Mouse (Mus musculus) gastrocnemius, adult 2 months (tissue): ENCODE measurements around the gene Plekhb2. TPM values are rescaled to one million over a fixed set of nuclear protein-coding genes. Genes with fewer than 3 reads are reported as not detected.

ENCODE experiments used
- DNase-seq: peaks from one replicate; pipeline ENCODE4 v3.0.0; 2022
- H3K27ac ChIP-seq: fragments of 200-600 bp; 2 replicates; pipeline ENCODE4 v1.8.1; 2022; ENCODE audit warnings: mild to moderate bottlenecking
- H3K4me3 ChIP-seq: fragments of 200-600 bp; 2 replicates; pipeline ENCODE4 v1.8.1; 2022; ENCODE audit warnings: mild to moderate bottlenecking, moderate library complexity
- CTCF ChIP-seq: fragments of 200-600 bp; IDR thresholded peaks from 2 replicates; pipeline ENCODE4 v1.8.1; 2022; ENCODE audit warnings: antibody characterized with exemption, mild to moderate bottlenecking, moderate library complexity
- intact Hi-C: fragments of 180-260 bp; cut with DNase I; formaldehyde crosslinking; loops from one replicate; pipeline ENCODE4 v1.15.1; 2025
- long read RNA-seq, 2 experiments: library from polyadenylated mRNA; stranded (forward); transcript quantifications; one replicate each; pipeline ENCODE4 v2.0.0; 2021
- total RNA-seq, 2 experiments: library from RNA; stranded (reverse); gene quantifications; 2 replicates each; pipeline ENCODE4 v1.2.3; 2021

Gene Plekhb2
- 10 to 100 TPM; 53.4 to 58.3 TPM for total RNA-seq
- long read RNA-seq, experiment 1, transcript Plekhb2-201 (8 exons, 3,279 nt): major isoform, 168 of 185 reads
- long read RNA-seq, experiment 1, partial matches to known transcripts: 9 of 185 reads
- long read RNA-seq, experiment 1, other reads (novel, unspliced or antisense): 8 of 185 reads
- long read RNA-seq, experiment 2, transcript Plekhb2-201 (8 exons, 3,279 nt): major isoform, 157 of 178 reads
- long read RNA-seq, experiment 2, partial matches to known transcripts: 14 of 178 reads
- long read RNA-seq, experiment 2, other reads (novel, unspliced or antisense): 7 of 178 reads

DNA sequence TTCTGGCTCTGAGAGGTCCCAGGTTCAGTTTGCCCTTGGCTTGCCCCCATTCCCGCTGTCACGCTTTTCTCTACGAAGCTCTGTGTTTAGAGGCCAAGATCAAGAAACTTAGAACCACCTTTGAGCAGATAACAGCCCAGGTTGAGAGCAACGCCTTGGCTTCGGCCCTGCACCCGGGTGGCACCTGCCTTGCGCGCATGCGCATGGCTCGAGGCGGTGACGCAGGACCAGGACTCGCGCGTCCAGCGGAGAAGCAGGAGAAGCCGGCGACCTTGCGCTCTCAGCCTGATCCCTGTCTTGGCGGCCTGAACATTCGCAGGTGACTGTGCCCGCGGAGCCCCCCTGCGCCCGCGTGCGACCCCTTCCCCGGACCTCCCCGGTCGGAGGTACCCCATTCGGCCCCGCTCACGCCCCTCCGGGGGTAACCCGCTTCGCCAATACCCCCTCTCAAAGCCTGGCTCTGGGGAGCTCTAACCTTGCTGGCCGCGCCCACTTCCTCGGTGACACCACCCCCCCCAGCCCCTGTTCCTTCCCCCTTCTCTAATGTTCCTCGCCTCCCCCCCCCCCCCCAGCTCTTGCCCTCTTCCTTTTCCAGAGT is at the start of gene Plekhb2:
TSS of gene Plekhb2 (plus strand) at position 232 of the 598 bp plus-strand sequence.
- Histone ChIP-seq H3K4me3 (peak within 1 kb of the TSS; percentile 90), H3K27ac (peak within 1 kb of the TSS; percentile 96)
- intact Hi-C loops: loop anchor here (10.0 kb wide), 1 partner anchor 415 kb away; the partner anchor contains the start of genes Ccdc115 and Imp4
- no peak for TF ChIP-seq CTCF
- peak; percentile 94 for DNase-seq

DNA sequence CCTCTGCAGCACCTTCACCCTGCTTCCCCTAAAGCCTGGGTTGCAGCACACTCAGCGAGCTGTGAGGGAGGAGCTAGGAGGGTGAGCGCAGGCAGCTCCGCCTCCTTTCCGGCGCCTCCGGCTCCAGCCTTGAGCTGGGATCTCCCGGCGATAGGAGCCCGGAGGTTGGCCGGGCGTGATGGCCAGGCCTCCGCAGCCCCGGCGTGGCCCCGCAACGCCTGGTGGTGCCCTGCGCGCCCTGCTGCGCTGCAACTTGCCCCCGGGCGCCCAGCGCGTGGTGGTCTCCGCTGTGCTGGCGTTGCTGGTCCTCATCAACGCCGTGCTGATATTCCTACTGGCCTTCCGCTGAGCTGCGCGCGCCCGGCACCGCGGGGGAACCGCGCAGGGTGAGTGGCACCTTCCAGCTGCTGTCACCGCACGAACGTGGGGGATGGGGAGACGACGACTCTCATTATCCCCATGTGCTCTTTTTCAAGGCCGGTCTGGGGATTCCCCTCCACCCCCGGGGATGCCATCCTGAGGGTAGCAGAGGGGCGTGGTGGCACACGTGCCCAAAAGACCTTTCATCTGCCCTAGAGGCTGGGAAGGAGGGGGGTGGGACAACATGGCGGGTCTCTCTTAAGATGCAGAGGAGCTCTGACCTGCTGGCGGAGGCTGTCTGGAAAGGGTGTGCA is 48.0 kb upstream of the Plekhb2 start:
- intact Hi-C loops: loop anchor here (5.0 kb wide), 2 partner anchors 41 to 66 kb away; partner anchors contain the start of gene Fam168b
- Histone ChIP-seq H3K27ac (peak overlapping the region; percentile 70), H3K4me3 (peak overlapping the region; percentile 81)
- peak; percentile 81 for DNase-seq
- TF ChIP-seq CTCF: no peak

DNA sequence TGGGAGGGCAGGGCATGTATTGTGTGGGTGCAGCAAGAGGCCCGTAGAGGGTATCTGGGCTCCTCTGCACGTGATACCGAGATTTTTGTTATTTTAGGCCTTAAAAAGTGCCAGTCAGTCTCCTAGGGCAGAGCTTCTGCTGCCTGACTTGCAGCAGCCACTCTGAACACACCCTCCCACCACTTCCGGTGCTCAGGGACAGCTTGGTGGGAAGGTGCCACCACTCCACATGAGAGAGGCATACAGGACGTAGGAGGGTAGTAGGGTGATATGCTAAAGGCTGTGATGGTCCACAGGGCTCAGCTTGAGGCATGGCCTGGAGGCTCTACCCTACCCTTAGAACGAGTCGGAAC is 47.5 kb upstream of the Plekhb2 start:
- DNase-seq: no peak
- intact Hi-C loops: loop anchor here (5.0 kb wide), 2 partner anchors 40 to 65 kb away; partner anchors contain the start of gene Fam168b
- Histone ChIP-seq H3K4me3 (peak overlapping the region; percentile 81), H3K27ac (no peak overlapping the region)
- TF ChIP-seq CTCF: no peak

DNA sequence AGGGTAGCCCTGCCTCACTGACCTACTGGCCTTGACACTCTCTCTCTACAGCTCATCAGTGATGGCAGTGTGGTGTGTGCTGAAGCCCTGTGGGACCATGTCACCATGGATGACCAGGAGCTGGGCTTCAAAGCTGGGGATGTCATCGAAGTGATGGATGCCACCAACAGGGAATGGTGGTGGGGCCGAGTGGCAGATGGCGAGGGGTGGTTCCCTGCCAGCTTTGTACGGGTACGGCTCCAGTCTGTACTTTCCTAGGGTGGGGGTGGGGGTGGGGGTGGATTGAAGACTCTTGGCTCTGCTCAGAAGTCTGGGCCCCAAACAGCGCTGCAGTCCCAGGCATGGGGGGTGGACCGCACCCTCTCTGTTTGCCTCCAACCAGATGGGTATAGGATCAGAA is 44.9 kb upstream of the Plekhb2 start:
- Histone ChIP-seq H3K4me3 (no peak overlapping the region), H3K27ac (no peak overlapping the region)
- DNase-seq: no peak
- intact Hi-C loops: loop anchor here (5.0 kb wide), 2 partner anchors 37 to 62 kb away; partner anchors contain the start of gene Fam168b
- no peak for TF ChIP-seq CTCF

DNA sequence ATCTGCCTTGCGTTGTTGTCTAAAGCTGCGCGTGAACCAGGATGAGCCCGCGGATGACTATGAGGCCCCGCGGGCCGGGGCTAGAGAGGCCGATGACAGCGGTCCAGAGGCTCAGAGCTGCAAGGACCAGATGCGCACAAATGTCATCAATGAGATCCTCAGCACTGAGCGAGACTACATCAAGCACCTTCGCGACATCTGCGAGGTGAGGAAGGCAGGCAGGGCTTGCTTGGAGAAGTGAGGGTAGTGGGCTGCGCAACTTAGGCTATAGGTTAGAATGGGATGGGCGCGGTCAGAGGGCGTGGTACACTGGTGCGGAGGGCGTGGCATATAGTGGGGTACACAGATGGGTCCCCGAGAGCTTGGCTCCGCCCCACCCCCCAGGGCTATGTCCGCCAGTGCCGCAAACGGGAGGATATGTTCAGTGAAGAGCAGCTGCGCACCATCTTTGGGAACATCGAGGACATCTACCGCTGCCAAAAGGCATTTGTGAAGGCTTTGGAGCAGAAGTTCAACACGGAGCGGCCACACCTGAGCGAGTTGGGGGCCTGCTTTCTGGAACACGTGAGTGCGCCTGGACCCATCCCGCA is 43.8 kb upstream of the Plekhb2 start:
- Histone ChIP-seq H3K27ac (no peak overlapping the region), H3K4me3 (no peak overlapping the region)
- no peak for DNase-seq
- no peak for TF ChIP-seq CTCF
- intact Hi-C loops: no loop called here

DNA sequence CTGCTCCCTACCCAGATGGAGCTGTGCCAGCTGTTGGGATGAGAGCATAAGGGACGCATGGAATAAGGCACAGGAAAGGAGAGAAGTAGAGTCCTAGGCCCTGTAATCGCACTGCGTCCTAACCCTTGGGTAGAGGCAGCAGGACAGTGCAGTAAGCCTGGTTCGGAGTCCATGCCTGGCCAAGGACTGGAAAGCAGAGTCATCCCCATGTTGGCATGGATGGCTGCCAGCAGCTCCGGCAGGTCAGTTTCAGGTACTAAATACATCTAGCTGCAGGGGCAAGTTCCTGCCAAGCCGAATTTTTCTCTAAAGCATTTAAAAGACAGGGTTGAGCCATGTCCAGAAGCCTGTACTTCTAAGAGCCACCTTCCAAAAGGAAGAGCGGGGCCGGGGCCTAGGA is 41.3 kb upstream of the Plekhb2 start:
- intact Hi-C loops: no loop called here

DNA sequence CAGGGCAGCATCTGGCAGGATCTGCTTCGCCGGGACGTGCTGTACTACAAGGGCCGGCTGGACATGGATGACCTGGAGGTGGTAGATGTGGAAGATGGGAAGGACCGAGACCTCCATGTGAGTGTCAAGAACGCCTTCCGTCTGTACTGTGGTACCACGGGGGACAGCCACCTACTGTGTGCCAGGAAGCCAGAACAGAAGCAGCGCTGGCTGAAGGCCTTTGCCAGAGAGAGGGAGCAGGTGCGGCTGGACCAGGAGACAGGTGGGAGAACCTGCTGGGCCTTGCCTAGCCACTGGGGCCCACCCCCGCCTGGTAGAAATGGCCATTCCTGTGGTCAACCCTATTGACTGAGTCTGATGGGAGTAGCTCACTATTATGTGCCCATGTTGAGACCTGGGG is 39.5 kb upstream of the Plekhb2 start:
- Histone ChIP-seq H3K27ac (no peak overlapping the region), H3K4me3 (no peak overlapping the region)
- intact Hi-C loops: no loop called here
- no peak for DNase-seq
- no peak for TF ChIP-seq CTCF

More for the DNA sequence above, 41.3 kb upstream of the Plekhb2 start:
- H3K27ac ChIP-seq: no peak overlapping the region
- no peak for DNase-seq
- no peak overlapping the region for H3K4me3 ChIP-seq
- TF ChIP-seq CTCF: no peak

DNA sequence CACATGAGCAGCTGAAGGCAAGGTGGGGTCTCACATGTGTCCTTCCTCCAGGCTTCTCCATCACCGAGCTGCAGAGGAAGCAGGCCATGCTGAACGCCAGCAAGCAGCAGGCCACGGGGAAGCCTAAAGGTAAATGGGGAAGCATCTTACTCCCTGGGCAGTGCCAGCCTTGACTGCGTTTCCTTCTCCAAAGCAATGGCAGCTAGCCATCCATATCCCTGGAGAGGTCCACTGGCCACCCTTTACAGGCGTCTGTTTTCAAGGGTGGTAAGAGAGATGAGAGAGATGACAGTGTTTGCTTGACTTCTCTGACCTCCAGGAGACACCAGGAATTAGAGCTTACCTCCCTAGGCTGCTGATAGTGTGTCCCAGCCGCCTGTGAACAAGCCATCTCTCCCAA is 38.7 kb upstream of the Plekhb2 start:
- DNase-seq: no peak
- no peak overlapping the region for H3K4me3 ChIP-seq
- no peak for TF ChIP-seq CTCF
- no peak overlapping the region for H3K27ac ChIP-seq
- intact Hi-C loops: no loop called here

DNA sequence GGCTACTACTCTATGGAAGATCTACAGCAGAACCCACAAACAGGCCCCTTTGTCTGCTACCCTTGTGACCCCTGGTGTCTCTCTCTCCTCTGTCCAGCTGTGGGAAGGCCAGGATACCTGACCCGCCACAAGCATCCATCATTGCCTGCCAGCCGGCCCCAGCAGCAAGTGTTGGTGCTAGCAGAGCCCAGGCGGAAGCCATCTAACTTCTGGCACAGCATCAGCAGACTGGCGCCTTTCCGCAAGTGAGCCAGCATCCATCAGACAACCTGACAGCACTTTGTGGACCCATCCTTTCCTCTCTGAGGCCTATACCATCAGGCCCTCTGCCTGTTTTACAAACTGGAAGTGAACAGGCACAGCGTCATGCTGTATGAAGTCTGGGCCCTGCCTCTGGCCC is 38.2 kb upstream of the Plekhb2 start:
- DNase-seq: no peak
- no peak overlapping the region for H3K27ac ChIP-seq
- intact Hi-C loops: no loop called here
- no peak for TF ChIP-seq CTCF
- no peak overlapping the region for H3K4me3 ChIP-seq

DNA sequence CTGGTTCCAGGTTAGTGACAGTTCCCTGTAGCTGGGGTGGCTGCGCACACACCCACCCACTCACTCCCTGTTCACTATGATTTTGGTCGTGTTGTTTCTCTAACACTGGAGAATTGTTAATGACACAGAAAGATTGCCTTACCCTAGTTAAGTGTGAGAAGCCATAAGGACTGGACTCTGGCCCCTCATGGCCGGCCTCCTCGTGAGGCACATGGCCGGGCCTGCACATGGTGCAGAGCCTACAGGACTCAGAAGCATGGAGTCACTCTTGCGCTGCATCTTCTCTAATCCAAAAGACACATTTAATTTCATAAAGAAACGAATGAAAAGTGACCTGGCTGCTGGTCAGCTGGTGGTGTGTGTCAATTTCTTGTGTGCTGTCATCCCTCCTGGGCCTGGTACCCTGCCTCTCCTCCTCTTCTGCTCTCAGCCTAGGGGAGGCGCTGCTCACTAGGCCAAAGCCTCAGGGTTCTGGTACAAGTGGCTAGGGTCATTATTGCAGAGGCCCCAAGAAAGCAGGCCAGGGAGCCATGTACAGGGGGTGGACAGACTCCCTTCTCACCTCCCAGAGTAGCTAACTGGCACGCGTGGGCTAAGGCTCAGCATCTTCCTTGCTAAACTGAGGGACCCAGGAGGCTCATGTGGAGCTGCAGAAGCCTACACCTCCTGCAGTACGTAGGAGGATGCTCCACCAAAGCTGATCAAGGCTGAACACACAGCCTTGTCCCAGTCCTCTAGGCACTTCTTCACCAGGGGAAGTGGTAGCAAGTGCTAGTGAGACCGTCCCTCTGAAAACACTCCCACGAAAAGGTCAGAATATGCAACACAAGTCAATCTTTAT is 37.1 kb upstream of the Plekhb2 start:
- no peak overlapping the region for H3K27ac ChIP-seq
- TF ChIP-seq CTCF: peak; percentile 41; the same call in 1 of the 2 replicates
- DNase-seq: no peak
- intact Hi-C loops: no loop called here
- no peak overlapping the region for H3K4me3 ChIP-seq

DNA sequence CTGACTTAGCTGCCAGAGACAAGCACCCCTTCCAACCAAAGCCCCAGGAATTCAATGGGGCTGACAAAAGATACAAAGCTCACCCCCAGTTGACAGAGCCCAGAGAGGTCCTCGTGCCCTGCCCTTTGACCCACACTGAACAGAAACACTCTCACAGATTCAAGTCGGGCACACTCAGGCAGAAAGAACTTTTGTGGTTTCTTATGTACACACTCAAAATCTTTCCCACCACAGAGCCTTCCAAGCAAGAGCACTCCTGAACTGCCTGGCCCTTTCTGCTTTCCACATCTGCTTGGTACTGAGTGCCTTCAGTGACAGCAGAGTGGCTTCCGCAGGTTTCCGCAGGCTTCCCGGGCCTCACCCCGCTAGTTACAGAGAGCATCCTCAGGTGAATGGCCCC is 33.9 kb upstream of the Plekhb2 start:
- intact Hi-C loops: no loop called here
- Histone ChIP-seq H3K4me3 (no peak overlapping the region), H3K27ac (no peak overlapping the region)
- DNase-seq: no peak
- TF ChIP-seq CTCF: no peak
